Mouse (Mus musculus) thymus, postnatal 0 days (tissue): ENCODE data around the gene Srebf2. TPM values are rescaled to one million over a fixed set of nuclear protein-coding genes. Genes with fewer than 3 reads are reported as not detected.
"Not testable (repeated sequence)": the region's sequence is repeated elsewhere in the genome, so short reads cannot be mapped to it uniquely, and the experiment has no call there.

Source experiments
- DNase-seq: peaks from one replicate; pipeline ENCODE4 v3.0.0-alpha.2; 2015; ENCODE audit warnings: low spot score
- polyA plus RNA-seq: library from polyadenylated mRNA; unstranded; fragments of >200 nt; fragmentation: Nextera tagmentation; extraction: Ambion mirVana; gene quantifications from 2 replicates; pipeline ENCODE4 v1.2.1, GENCODE M21; 2015

Gene Srebf2
- polyA plus RNA-seq, 1 experiment from 2014 or later: 161 TPM

DNA sequence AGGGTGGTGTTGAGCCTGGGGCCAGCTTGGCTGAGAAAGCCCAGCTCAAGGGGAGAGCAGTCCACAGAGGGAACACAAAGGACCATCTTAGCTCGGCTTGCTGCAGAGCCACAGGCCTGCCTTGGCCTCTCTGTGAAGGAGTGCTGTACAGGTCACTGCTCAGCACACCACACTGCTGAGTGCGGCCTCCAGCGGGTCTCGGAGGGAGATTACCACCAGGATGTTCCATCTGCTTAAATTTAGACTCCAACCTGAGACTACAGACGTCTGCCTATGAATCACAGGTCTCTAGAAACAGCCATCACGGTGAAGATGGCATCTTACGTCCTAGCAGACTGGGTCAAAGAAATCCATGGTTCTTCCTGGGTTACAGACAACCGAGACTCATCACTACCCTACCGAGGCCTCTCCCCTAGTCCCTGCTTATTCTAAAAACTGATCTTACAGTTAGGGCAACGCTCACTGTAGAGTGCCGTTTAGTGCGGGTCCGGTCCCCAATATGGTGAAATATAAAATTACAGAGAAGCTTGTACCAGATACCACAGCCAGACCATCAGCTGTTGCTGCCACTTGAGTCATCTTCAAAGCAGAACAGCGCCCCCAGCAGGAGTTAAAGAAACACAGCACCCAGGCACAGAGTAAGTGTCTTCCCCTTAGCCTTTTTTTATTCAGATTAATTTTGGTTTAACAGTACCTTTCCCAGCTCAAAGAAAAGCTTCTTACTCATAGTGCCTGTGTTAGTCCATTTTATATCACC lies 74.3 kb downstream of the Srebf2 start:
- DNase-seq: no peak

DNA sequence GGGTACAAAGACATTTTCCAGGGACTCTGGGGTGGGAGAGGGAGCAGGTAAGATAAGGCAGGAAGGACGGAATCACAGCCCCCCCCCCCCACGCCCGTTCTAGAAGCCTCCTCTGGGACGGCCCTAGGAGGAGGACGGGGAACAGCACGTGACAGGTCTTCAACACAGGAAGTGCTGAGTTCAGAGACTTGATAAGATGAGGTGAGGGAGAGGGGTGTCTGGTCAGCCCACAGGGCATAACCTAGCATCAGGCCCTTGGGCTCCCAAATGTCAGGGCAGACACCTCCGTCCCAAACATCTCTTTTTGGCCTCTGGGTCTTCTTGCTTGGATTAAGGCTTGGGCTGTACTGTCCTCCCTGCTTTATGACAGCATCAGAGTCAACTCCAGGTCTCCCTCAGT lies 76.3 kb downstream of the Srebf2 start:
- no peak for DNase-seq

- peak; percentile 53 for DNase-seq
These were observed 76.9 kb downstream of the Srebf2 start, which contains the start of gene Tnfrsf13c for GRCm38 (mm10) chr15:82223657-82224601. Gene Tnfrsf13c (minus strand): TSS chr15:82224369.

DNA sequence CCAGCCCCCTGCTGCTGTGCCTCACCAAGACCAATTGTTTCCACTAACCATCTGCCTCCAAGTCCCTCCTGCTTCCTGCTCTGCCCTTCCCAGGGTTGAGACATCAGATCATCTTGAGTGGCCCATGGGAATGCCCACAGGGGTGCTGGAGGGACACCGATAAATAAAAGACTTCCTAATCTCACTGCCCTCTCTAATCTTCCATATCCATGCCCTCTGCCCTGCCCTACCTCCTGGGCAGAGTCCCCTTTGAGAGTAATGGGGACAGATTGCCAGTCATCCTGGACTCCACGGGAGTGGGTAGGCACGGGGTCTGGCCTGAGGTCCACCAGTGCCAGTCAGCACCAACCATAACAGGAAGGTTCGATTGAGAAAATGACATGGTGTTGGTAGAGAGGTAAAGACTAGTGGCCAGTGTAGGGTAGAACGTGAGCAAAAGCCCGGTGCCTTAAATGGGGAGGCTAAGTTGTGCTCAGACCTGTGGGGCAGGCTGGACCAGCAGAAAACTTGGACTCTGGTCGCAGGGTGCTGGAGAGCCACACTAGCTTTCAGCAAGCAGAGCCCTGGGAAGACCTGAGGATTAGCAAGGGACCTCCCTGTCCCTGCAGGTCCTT lies 77.7 kb downstream of the Srebf2 start:
- DNase-seq: no peak

GRCm38 (mm10) chr15:82225769-82226168 lies 78.8 kb downstream of the Srebf2 start:
- no peak for DNase-seq

GRCm38 (mm10) chr15:82229542-82230045 lies 82.6 kb downstream of the Srebf2 start:
- DNase-seq: no peak

DNA sequence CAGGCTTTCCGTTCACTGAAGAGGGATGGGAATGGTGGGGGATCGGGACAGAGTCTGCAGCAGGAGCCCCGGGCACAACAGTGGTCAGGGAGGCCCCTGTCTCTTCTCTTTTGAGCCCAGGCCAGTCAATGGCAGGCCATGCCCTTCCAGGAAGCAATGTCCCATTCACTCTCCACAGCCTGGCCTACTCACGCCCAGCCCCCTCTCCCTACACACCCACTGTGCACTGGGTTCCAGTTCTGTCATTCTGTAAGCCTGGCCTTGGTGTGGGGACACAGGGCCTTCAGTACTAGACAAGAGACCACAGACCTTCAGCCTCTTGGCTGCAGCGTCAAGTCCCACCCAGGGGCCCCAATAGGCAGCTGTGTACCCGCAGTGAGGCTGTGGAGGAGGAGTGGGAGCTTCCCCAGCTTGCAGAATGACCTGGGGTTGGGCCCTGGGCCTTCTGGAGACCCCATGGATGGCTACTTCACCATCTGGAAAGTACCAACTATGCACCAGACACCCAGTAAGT lies 83.2 kb downstream of the Srebf2 start:
- DNase-seq: no peak

DNA sequence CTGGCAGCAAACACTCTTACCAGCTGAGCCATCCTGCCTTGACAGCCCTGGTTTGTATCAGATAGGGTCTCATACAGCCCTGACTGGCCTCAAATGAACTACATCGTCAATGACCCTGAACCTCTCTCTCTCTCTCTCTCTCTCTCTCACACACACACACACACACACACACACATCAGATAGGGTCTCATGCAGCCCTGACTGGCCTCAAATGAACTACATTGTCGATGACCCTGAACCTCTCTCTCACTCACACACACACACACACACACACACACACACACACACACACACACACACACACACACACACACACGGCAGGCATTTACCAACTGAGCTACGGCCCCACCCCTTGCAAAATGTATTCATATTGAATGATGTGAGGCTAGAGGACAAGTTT lies 84.1 kb downstream of the Srebf2 start:
- no peak for DNase-seq

GRCm38 (mm10) chr15:82231591-82232378 lies 84.8 kb downstream of the Srebf2 start:
- no peak for DNase-seq

DNA sequence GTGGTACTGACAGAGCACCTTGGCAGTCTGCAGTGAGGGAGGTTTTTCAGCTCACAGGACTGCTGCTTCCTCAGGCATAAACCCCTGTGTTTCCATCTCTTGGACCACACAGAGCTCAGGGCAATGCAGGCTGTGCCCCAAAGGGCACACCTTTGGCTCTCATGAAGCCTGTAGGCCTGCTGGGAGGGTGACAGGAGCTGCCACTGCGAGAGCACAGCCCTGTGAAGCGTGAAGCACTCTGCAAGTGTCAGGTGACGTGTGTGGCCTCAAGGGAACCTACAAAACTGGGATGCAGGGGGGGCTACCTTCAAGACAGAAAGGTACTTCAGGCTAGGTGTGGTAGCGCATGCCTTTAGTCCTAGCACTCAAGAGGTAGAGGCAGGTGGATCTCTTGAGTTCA lies 85.7 kb downstream of the Srebf2 start:
- DNase-seq: no peak

DNA sequence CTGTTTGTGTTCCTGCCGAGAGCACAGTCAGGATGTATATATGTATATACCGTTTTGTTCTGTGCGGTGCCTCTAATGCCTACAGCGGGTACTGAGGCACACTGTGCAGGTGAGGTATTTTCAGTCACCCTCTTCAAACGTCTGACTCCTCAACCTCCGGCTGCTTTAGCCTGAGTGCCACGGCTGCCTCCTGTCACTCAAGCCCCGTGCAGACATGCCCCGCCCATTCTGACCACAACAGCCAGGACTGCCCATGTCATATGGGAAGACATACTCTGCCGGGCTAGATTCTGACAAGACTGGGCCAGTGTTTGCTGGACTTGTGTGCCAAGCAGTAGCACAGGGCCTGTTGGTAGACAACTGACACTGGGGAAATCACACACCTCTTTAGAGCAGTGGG lies 88.7 kb downstream of the Srebf2 start:
- DNase-seq: no peak

GRCm38 (mm10) chr15:82236565-82236964 lies 89.6 kb downstream of the Srebf2 start:
- DNase-seq: peak; percentile 83

DNA sequence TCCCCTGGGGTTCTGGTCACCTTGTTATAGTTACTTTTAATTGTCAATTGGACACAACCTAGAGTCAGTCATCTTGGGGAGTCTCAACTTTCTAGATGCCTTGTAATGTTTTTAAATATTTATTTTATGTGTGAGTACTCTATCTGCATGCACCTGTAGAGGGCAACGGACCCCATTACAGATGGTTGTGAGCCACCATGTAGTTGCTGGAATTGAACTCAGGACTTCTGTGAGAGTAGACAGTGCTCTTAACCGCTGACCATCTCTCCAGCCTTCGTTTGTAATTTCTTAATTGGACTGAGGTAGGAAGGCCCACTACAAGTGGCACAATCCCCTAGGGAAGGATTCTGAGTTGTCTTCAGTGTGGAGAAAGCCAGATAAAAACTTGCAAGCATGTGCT lies 96.3 kb downstream of the Srebf2 start:
- no peak for DNase-seq

- DNase-seq: no peak
These were observed 96.7 kb downstream of the Srebf2 start for GRCm38 (mm10) chr15:82243742-82244114.

- peak; percentile 92 for DNase-seq
These were observed 97.3 kb downstream of the Srebf2 start, which contains the start of gene Cenpm for GRCm38 (mm10) chr15:82244115-82244804. Gene Cenpm (minus strand): TSS chr15:82244748.

DNA sequence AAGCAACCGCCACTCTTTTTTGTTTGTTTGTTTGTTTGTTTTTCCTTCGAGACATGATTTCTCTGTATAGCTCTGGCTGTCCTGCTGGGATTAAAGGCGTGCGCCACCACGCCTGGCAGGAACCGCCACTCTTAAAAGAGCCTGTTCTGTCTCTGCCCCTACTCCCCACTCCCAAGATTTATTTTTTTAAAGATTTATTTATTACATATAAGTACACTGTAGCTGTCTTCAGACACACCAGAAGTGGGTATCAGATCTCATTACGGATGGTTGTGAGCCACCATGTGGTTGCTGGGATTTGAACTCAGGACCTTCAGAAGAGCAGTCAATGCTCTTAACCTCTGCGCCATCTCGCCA lies 97.8 kb downstream of the Srebf2 start:
- not testable (repeated sequence) for DNase-seq

- DNase-seq: no peak
These were observed 100.3 kb downstream of the Srebf2 start for GRCm38 (mm10) chr15:82247131-82247776.

GRCm38 (mm10) chr15:82251579-82251978 lies 104.6 kb downstream of the Srebf2 start:
- DNase-seq: no peak

DNA sequence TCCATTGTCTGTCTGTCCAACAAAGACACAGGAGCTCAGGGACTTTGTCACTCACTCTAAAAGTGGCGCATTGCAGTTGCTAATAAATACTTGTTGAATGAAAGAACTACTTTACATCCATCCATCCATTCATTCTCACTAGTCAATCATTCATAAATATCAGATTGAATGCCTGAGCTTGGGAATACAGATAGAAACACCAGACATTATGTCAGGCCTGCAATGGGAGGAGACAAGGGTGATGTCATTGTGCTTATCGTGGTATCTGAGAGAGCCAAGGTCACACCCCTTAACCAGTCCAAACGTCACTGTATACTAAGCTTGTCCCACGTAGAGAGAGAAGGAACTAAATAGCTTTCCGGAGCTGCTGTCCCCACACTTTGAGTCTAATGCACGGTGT lies 105.1 kb downstream of the Srebf2 start, which contains the start of gene 1500009C09Rik:
1500009C09Rik (plus strand) TSS at position 301 of the 400 bp plus-strand sequence.
- no peak for DNase-seq
